Mouse (Mus musculus) CD4-positive, CD25-positive, alpha-beta regulatory T cell, adult 9 weeks (primary cell): ENCODE results near the gene Orai2. TPM values are rescaled to one million over a fixed set of nuclear protein-coding genes. Genes with fewer than 3 reads are reported as not detected.

ENCODE experiments used
- polyA plus RNA-seq: library from polyadenylated mRNA; unstranded; fragments of 100-300 nt; shearing (Covaris generic); gene quantifications from one replicate; pipeline ENCODE4 v1.2.1, GENCODE M21; 2017

The Orai2 gene
- 83.1 TPM for polyA plus RNA-seq

DNA sequence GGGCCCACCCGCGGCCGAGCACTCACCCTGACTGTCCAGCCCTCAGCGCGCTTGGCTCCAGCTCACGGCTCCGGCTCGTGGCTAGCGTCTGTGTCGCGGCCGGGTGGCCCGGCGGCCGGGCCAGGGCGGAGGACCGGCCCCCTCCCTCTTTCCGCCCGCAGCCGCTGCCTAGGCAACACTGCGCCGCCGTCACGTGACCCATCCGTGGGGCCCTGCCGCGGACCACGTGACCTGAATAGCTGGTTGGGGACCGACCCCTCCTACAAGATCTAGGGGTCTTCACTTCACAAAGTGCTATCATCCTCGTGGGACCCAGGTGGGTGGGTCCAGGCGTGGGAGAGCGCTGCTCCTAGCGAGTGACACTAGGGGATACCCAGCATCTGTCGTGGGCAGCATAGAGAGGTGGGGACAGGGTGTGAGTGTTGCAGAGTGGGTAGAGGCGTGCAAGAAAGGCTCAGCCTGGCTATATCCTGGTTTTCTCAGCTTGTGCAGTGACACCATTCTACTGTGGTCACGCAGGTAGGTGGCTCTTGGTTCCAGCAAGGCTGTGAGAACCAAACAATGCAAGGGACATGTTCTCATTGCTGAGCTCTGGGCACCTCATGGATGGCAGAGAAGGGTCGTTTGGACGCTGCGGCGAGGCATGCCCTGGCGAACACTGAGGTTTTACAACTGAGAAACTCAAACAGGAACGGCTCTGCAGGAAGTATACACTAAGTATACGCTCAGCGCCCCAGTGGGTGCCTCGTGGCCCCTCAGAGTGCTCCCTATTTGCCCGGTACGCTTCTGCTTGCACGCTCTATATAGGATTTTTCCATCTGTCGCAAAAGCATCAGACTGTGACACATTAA lies at the start of gene Orai2:
Gene Orai2 (minus strand): TSS at position 202 of the 851 bp plus-strand sequence.

GRCm38 (mm10) chr5:136198474-136199391 lies 28.2 kb upstream of the Orai2 start, which contains the start of gene Prkrip1:
Gene Prkrip1 (minus strand): TSS chr5:136198963.

DNA sequence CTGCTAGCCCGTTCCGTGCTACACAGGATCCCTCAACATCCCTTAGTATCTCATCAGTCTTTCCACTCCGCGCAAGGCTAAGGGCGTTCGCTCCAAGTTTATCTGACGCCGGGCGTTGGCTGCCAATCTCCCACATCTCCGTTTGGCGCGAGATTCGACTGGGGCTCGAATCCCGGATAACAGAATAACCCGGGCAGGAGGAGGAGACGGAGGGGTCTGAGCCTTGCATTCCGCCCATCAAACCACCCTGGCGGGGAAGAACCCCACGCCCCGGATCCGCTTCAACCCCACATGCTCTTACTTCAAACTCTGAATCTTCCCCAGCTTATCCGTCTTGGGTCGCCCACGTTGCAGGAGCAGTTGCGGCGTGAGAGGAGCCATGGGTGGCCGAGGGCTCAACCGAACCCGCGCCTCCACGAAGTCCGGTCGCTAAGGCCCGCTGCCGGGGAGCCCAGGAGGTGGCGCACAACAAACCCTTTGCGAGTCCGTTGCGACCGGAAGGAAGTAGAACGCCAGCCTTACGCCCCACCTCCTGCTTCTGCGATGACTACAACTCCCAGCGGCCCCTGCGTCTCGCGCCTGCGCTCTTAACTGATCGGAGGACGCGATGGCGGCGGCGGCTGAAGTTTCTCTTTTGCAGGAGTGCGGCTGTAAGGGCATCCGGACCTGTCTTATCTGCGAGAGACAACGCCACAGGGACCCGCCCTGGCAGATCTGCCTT lies 34.8 kb downstream of the Orai2 start, which contains the start of the genes Lrwd1 and Alkbh4:
Gene Lrwd1 (minus strand): TSS at position 504 of the 721 bp plus-strand sequence.
Gene Alkbh4 (plus strand): TSS at position 576 of the 721 bp plus-strand sequence.

GRCm38 (mm10) chr5:136115891-136116783 lies 54.4 kb downstream of the Orai2 start, which contains the start of gene Polr2j:
Gene Polr2j (plus strand): TSS chr5:136116631.

Other genes with a start within 250 kb of the Orai2 start
- gene Ywhag, start 236.1 kb downstream of the Orai2 start, polyA plus RNA-seq = 72.4 TPM
- 1.7 TPM for gene Ssc4d, start 196.2 kb downstream of the Orai2 start, polyA plus RNA-seq
- gene Zp3, start 190.6 kb downstream of the Orai2 start, polyA plus RNA-seq = not detected
- 26.3 TPM for gene Dtx2, start 175.9 kb downstream of the Orai2 start, polyA plus RNA-seq
- not detected for gene Upk3b, start 132.2 kb downstream of the Orai2 start, polyA plus RNA-seq
- gene Upk3bl, start 116.2 kb downstream of the Orai2 start, polyA plus RNA-seq = not detected
- gene Rasa4, start 86.8 kb downstream of the Orai2 start, polyA plus RNA-seq = 2.1 TPM
- gene Polr2j, start 54.1 kb downstream of the Orai2 start, polyA plus RNA-seq = 191 TPM
- gene Lrwd1, start 34.6 kb downstream of the Orai2 start, polyA plus RNA-seq = 61.8 TPM
- gene Alkbh4, start 34.6 kb downstream of the Orai2 start, polyA plus RNA-seq = 79.4 TPM
- gene Prkrip1, start 28.2 kb upstream of the Orai2 start, polyA plus RNA-seq = 52.9 TPM
- gene Sh2b2, start 75.8 kb upstream of the Orai2 start, polyA plus RNA-seq = not detected